Mouse (Mus musculus): ENCODE results near the gene Sdhb. TPM values are rescaled to one million over a fixed set of nuclear protein-coding genes. Genes with fewer than 3 reads are reported as not detected.

Gene Sdhb
- polyA plus RNA-seq, 3 experiments from 2014 or later, result 275 to 381 (median 276) TPM

- no peak for ATAC-seq
These were observed 53.9 kb downstream of the Sdhb start for GRCm38 (mm10) chr4:141014856-141015255.

- ATAC-seq, result no peak
These were observed 54.4 kb downstream of the Sdhb start for GRCm38 (mm10) chr4:141015356-141015755.

- ATAC-seq, result no peak
These were observed 55.3 kb downstream of the Sdhb start for GRCm38 (mm10) chr4:141016311-141016710.

GRCm38 (mm10) chr4:141017657-141018436 is 56.8 kb downstream of the Sdhb start:
- ATAC-seq, result no peak

DNA sequence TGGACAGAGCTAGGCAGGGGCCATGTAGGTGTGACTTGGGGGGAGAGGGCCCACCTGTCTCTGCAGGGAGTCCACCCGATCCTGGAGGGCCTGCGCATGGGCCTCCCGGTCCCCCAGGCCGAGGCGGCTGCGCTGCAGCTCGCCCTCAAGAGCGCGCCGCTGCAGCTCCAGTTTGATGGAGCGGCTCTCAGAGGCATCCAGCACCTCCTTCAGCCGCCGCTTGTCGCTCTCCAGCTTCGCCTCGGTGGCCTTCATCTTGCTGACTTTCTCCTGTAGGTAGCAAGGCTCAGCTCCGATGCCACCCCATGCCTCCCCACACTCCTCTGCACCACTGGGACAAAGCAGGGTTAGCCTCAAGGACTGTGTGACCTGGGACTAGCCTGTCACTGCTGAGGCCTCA is 59.2 kb downstream of the Sdhb start:
- ATAC-seq, result no peak

DNA sequence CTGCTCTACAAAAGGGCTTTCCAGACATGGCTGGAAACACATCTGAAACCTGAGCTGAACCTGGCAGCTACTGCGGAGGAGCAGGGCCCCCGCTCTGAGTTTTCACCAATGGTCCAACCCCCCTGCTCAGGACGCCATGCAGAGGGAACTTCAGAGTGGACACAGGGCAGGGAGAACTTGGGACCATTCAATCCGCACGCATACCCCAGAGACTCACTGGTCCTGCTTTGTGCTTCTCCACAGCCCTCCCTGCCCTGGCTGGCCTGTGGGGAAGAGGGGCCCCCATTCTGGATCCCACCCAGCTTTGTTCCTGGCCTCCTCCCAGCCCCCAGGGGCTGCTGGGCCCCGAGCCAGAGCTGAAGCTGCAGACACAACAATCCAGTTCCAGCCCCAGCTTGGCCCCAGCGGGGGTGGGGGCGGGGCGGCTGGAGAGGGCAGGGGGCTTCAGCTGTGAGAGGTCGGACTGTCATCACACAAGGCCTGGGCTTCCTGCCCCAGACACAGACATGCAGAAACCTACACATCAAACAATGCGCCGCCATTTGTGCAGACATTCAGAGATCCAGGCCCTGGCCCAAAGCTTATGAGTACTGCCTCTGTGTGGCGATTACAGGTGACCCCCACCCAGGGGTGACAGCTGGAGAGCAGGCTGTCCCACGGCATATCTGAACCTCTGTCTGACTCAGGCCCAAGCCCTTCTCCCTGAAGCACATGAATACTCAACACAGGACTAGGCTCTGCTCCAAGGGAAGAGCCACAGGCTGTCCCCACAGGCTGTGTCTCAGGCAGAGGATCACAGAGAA is 60.0 kb downstream of the Sdhb start:
- ATAC-seq, result no peak

- no peak for ATAC-seq
These were observed 60.6 kb downstream of the Sdhb start for GRCm38 (mm10) chr4:141021614-141021929.

GRCm38 (mm10) chr4:141024052-141024451 is 63.0 kb downstream of the Sdhb start:
- ATAC-seq, result no peak

DNA sequence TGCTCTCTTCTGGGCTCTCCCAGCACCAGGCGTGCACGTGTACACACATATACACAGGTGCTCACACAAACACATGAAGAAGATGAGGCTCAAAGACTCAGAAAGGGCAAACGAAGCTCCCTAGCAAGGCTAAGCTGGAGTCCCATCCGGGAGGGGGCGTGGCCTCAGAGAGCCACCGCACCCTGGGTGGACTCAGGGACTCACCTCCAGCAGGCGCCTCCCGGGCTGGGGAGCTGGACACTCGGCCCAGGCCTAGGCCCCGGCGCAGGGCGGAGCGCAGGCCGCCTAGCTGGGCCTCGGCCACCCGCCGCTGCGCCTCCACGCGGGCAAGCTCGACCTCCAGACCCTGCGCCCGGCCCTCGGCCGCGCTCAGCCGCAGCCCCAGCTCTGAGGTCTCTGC is 64.0 kb downstream of the Sdhb start:
- no peak for ATAC-seq

Other genes starting within 250 kb of the Sdhb start
- not detected for gene Padi6, start 218.6 kb upstream of the Sdhb start, polyA plus RNA-seq (2017; shearing (Covaris generic))
- 1 to 10 TPM in 1 of 3 experiments, under 1 TPM in 2; 0.82 to 3.4 (median 0.96) TPM for gene Padi4, start 187.0 kb upstream of the Sdhb start, polyA plus RNA-seq (2017; shearing (Covaris generic))
- not detected for gene Padi3, start 150.6 kb upstream of the Sdhb start, polyA plus RNA-seq (2017; shearing (Covaris generic))
- gene Padi1, start 115.4 kb upstream of the Sdhb start, polyA plus RNA-seq (2017; shearing (Covaris generic)), result under 1 TPM in 2 of 3 experiments, not detected in 1; 0.28 to 0.36 TPM
- 10 to 100 TPM in 1 of 3 experiments, 1 to 10 TPM in 2; 7.9 to 20.2 (median 9.7) TPM for gene Padi2, start 54.9 kb upstream of the Sdhb start, polyA plus RNA-seq (2017; shearing (Covaris generic))
- gene Atp13a2, start 25.7 kb downstream of the Sdhb start, polyA plus RNA-seq (2017; shearing (Covaris generic)), result 1 to 10 TPM; 3.1 to 5.9 (median 5.6) TPM
- gene Mfap2, start 49.2 kb downstream of the Sdhb start, polyA plus RNA-seq (2017; shearing (Covaris generic)), result not detected
- gene Crocc, start 99.3 kb downstream of the Sdhb start, polyA plus RNA-seq (2017; shearing (Covaris generic)), result 1 to 10 TPM in 1 of 3 experiments, under 1 TPM in 2; 0.67 to 1.2 (median 0.67) TPM
- gene Necap2, start 117.2 kb downstream of the Sdhb start, polyA plus RNA-seq (2017; shearing (Covaris generic)), result 10 to 100 TPM; 85.9 to 95.9 (median 91.8) TPM
- 1 to 10 TPM; 1.1 to 1.5 (median 1.5) TPM for gene Spata21, start 127.1 kb downstream of the Sdhb start, polyA plus RNA-seq (2017; shearing (Covaris generic))
- gene Szrd1, start 178.6 kb downstream of the Sdhb start, polyA plus RNA-seq (2017; shearing (Covaris generic)), result 10 to 100 TPM; 37.9 to 88.5 (median 58.2) TPM
- 1 to 10 TPM; 5.5 to 6.3 (median 5.8) TPM for gene Fbxo42, start 186.7 kb downstream of the Sdhb start, polyA plus RNA-seq (2017; shearing (Covaris generic))